Mouse (Mus musculus): ENCODE results near the gene Itfg2.

- TF ChIP-seq CTCF (IDR thresholded peaks at IDR 0.05; ENCODE audit: low read depth, low read length) (no peak), POLR2A (IDR thresholded peaks at IDR 0.05; ENCODE audit: insufficient read depth, low read length) (no peak), EP300 (IDR thresholded peaks at IDR 0.05; ENCODE audit: insufficient read depth, low read depth, low read length) (no peak)
Observed at GRCm38 (mm10) chr6:128423496-128424268, 1.0 kb downstream of the Itfg2 start.

Measured in ES-Bruce4 (cell line).